Mouse (Mus musculus): ENCODE data around the gene Arfgap1. TPM values are rescaled to one million over a fixed set of nuclear protein-coding genes. Genes with fewer than 3 reads are reported as not detected.
A peak's percentile ranks its signal among the peaks of the same experiment; 100 is the strongest.

The Arfgap1 gene
- 78.2 and 79.1 TPM in 2 replicates for polyA plus RNA-seq (2014; fragmentation: Nextera tagmentation; extraction: Ambion mirVana)

GRCm38 (mm10) chr2:180967010-180967763, at the start of gene Arfgap1:
Gene Arfgap1, plus strand, starts transcription at chr2:180967225.
- WGBS: under 1% methylated on average over 57 of the region's 57 CpGs
- Histone ChIP-seq H3K36me3 (ENCODE audit: insufficient read depth) (peaks cover 32% of the 10 kb centered on the region), H3K4me1 (ENCODE audit: insufficient read depth) (no peaks in the 10 kb centered on the region), H3K9me3 (ENCODE audit: low read depth, low read length) (no peaks in the 10 kb centered on the region), H3K4me2 (peak within 1 kb of the TSS; percentile 75), H3K27me3 (ENCODE audit: insufficient read depth, low read length) (no peaks in the 10 kb centered on the region), H3K9ac (peak within 1 kb of the TSS; percentile 93), H3K27ac (ENCODE audit: low read depth) (peak within 1 kb of the TSS; percentile 84), H3K4me3 (ENCODE audit: low read depth, low read length) (peak within 1 kb of the TSS; percentile 95)
- peak; percentile 93 for ATAC-seq (ENCODE audit: insufficient read depth)
- no peak for TF ChIP-seq CTCF (IDR thresholded peaks at IDR 0.05; ENCODE audit: low read depth)
- peak; percentile 96 for DNase-seq

- Histone ChIP-seq H3K4me1 (ENCODE audit: insufficient read depth) (peaks cover 10% of the 10 kb centered on the region), H3K9me3 (ENCODE audit: low read depth, low read length) (no peaks in the 10 kb centered on the region), H3K27ac (ENCODE audit: low read depth) (peak overlapping the region; percentile 46; the same call in 1 of the 2 replicates), H3K27me3 (ENCODE audit: insufficient read depth, low read length) (no peaks in the 10 kb centered on the region), H3K36me3 (ENCODE audit: insufficient read depth) (peaks cover 37% of the 10 kb centered on the region), H3K9ac (peak overlapping the region; percentile 99), H3K4me2 (peak overlapping the region; percentile 92), H3K4me3 (ENCODE audit: low read depth, low read length) (peak overlapping the region; percentile 99)
- TF ChIP-seq CTCF (IDR thresholded peaks at IDR 0.05; ENCODE audit: low read depth): no peak
- ATAC-seq (ENCODE audit: insufficient read depth): peak; percentile 65; the same call in 1 of the 2 replicates
- WGBS: under 1% methylated on average over 61 of the region's 61 CpGs
- peak; percentile 12 for DNase-seq
These were observed 46.9 kb upstream of the Arfgap1 start for GRCm38 (mm10) chr2:180919913-180920809.

- H3K4me2 ChIP-seq: peak within 1 kb of the TSS; percentile 92
- peak within 1 kb of the TSS; percentile 99 for H3K4me3 ChIP-seq (ENCODE audit: low read depth, low read length)
- no peaks in the 10 kb centered on the region for H3K27me3 ChIP-seq (ENCODE audit: insufficient read depth, low read length)
- peaks cover 30% of the 10 kb centered on the region for H3K36me3 ChIP-seq (ENCODE audit: insufficient read depth)
- DNase-seq: peak; percentile 99
- peak within 1 kb of the TSS; percentile 99 for H3K9ac ChIP-seq
- WGBS: under 1% methylated on average over 38 of the region's 56 CpGs
- H3K9me3 ChIP-seq (ENCODE audit: low read depth, low read length): no peaks in the 10 kb centered on the region
- peaks cover 10% of the 10 kb centered on the region for H3K4me1 ChIP-seq (ENCODE audit: insufficient read depth)
- ATAC-seq (ENCODE audit: insufficient read depth): peak; percentile 93
- no peak for TF ChIP-seq CTCF (IDR thresholded peaks at IDR 0.05; ENCODE audit: low read depth)
- peak within 1 kb of the TSS; percentile 46; the same call in 1 of the 2 replicates for H3K27ac ChIP-seq (ENCODE audit: low read depth)
These were observed 46.1 kb upstream of the Arfgap1 start, which contains the start of gene Ythdf1 for GRCm38 (mm10) chr2:180920810-180921400. Gene Ythdf1, minus strand, starts transcription at chr2:180920949.

- no peak for TF ChIP-seq CTCF (IDR thresholded peaks at IDR 0.05; ENCODE audit: low read depth)
- peaks cover 13% of the 10 kb centered on the region for H3K36me3 ChIP-seq (ENCODE audit: insufficient read depth)
- WGBS: 87% methylated on average over 6 of the region's 6 CpGs
- no peaks in the 10 kb centered on the region for H3K27me3 ChIP-seq (ENCODE audit: insufficient read depth, low read length)
- no peak overlapping the region for H3K27ac ChIP-seq (ENCODE audit: low read depth)
- H3K9ac ChIP-seq: no peak overlapping the region
- ATAC-seq (ENCODE audit: insufficient read depth) (no peak), DNase-seq (no peak)
- H3K4me1 ChIP-seq (ENCODE audit: insufficient read depth): peaks cover 10% of the 10 kb centered on the region
- H3K9me3 ChIP-seq (ENCODE audit: low read depth, low read length): no peaks in the 10 kb centered on the region
- H3K4me3 ChIP-seq (ENCODE audit: low read depth, low read length): no peak overlapping the region
- no peak overlapping the region for H3K4me2 ChIP-seq
These were observed 44.3 kb upstream of the Arfgap1 start for GRCm38 (mm10) chr2:180922739-180923138.

- no peaks in the 10 kb centered on the region for H3K36me3 ChIP-seq (ENCODE audit: insufficient read depth)
- H3K9me3 ChIP-seq (ENCODE audit: low read depth, low read length): no peaks in the 10 kb centered on the region
- H3K4me2 ChIP-seq: no peak overlapping the region
- WGBS: 6% methylated on average over 4 of the region's 4 CpGs
- H3K4me1 ChIP-seq (ENCODE audit: insufficient read depth): 0 out of 2 replicates have a peak, but pooled peaks cover 4% of the 10 kb centered on the region
- H3K4me3 ChIP-seq (ENCODE audit: low read depth, low read length): no peak overlapping the region
- H3K27me3 ChIP-seq (ENCODE audit: insufficient read depth, low read length): no peaks in the 10 kb centered on the region
- no peak overlapping the region for H3K27ac ChIP-seq (ENCODE audit: low read depth)
- no peak overlapping the region for H3K9ac ChIP-seq
- DNase-seq (peak; percentile 90), ATAC-seq (ENCODE audit: insufficient read depth) (no peak)
- TF ChIP-seq CTCF (IDR thresholded peaks at IDR 0.05; ENCODE audit: low read depth): peak; percentile 95
These were observed 41.8 kb upstream of the Arfgap1 start for GRCm38 (mm10) chr2:180925176-180925575.

- no peak for DNase-seq
- Histone ChIP-seq H3K9me3 (ENCODE audit: low read depth, low read length) (no peaks in the 10 kb centered on the region), H3K4me1 (ENCODE audit: insufficient read depth) (no peaks in the 10 kb centered on the region), H3K9ac (no peak within 1 kb of the TSS), H3K36me3 (ENCODE audit: insufficient read depth) (0 out of 2 replicates have a peak, but pooled peaks cover 8% of the 10 kb centered on the region), H3K4me2 (no peak within 1 kb of the TSS), H3K4me3 (ENCODE audit: low read depth, low read length) (no peak within 1 kb of the TSS), H3K27me3 (ENCODE audit: insufficient read depth, low read length) (no peaks in the 10 kb centered on the region), H3K27ac (ENCODE audit: low read depth) (no peak within 1 kb of the TSS)
- ATAC-seq (ENCODE audit: insufficient read depth): no peak
- TF ChIP-seq CTCF (IDR thresholded peaks at IDR 0.05; ENCODE audit: low read depth): no peak
- 63% methylated on average over 4 of the region's 4 CpGs for WGBS
These were observed 38.3 kb upstream of the Arfgap1 start, which contains the start of gene Birc7 for GRCm38 (mm10) chr2:180928723-180929122. Gene Birc7, plus strand, starts transcription at chr2:180929023.
